Mouse (Mus musculus) olfactory bulb, adult 2 months (tissue): ENCODE measurements around the gene Fam129c.

ENCODE experiments used
- CTCF ChIP-seq: fragments of 200-500 bp; IDR thresholded peaks from 2 replicates; pipeline ENCODE4 v1.5.1; 2012; ENCODE audit warnings: low read depth, mild to moderate bottlenecking, low read length, moderate library complexity; ENCODE audit not compliant: insufficient read depth
- POLR2A ChIP-seq: fragments of 200-500 bp; IDR thresholded peaks from 2 replicates; pipeline ENCODE4 v1.6.1; 2012; ENCODE audit warnings: mild to moderate bottlenecking, low read depth, low read length, moderate library complexity; ENCODE audit not compliant: insufficient read depth

- peak; percentile 43; the same call in 1 of the 2 replicates for TF ChIP-seq CTCF
- no peak for TF ChIP-seq POLR2A
These were observed 10.6 kb upstream of the Fam129c start for GRCm38 (mm10) chr8:71586891-71587290.
